Mouse (Mus musculus): ENCODE measurements around the gene Lrsam1. TPM values are rescaled to one million over a fixed set of nuclear protein-coding genes. Genes with fewer than 3 reads are reported as not detected.
A peak's percentile ranks its signal among the peaks of the same experiment; 100 is the strongest.

Gene Lrsam1
- polyA plus RNA-seq, 1 experiment from 2014 or later = 3.5 TPM

DNA sequence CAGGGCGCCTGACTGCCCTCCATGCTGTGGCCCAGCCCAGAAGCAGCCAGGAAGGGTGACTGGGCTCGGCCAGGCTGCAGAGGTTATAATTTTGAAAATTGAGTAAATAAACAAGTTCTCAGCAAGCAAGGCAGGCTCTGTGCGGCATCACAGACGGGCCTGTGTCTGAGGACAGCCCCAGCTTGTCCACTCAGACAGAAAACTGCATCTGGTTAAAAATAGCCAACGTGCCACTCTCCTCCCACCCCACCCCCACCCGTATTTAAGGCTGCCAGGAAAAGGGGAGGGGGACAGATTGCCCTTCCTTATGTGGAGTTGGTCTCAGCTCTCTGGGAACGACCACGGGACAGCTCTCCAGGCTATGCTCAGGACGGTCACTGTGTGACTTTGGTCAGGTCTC is 73.4 kb downstream of the Lrsam1 start:
- Histone ChIP-seq H3K9me3 (replicated peaks) (no peaks in the 10 kb centered on the region), H3K4me2 (no peak overlapping the region), H3K36me3 (no peaks in the 10 kb centered on the region), H3K4me3 (no peak overlapping the region), H3K27me3 (replicated peaks) (no peaks in the 10 kb centered on the region), H3K9ac (no peak overlapping the region), H3K27ac (peak overlapping the region; percentile 63; the same call in 1 of the 2 replicates), H3K4me1 (peaks cover 76% of the 10 kb centered on the region)
- 34% methylated on average over 9 of the region's 9 CpGs for WGBS (ENCODE audit: insufficient replicate concordance)
- ATAC-seq = no peak

GRCm38 (mm10) chr2:32884745-32885144 is 76.7 kb downstream of the Lrsam1 start:
- Histone ChIP-seq H3K9me3 (replicated peaks) (no peaks in the 10 kb centered on the region), H3K4me3 (no peak overlapping the region), H3K27ac (0 out of 2 replicates have a peak overlapping the region, but pooled peaks have one; percentile 15), H3K4me2 (no peak overlapping the region), H3K9ac (no peak overlapping the region), H3K36me3 (no peaks in the 10 kb centered on the region), H3K27me3 (replicated peaks) (no peaks in the 10 kb centered on the region), H3K4me1 (peaks cover 76% of the 10 kb centered on the region)
- 17% methylated on average over 7 of the region's 7 CpGs for WGBS (ENCODE audit: insufficient replicate concordance)
- no peak for ATAC-seq

DNA sequence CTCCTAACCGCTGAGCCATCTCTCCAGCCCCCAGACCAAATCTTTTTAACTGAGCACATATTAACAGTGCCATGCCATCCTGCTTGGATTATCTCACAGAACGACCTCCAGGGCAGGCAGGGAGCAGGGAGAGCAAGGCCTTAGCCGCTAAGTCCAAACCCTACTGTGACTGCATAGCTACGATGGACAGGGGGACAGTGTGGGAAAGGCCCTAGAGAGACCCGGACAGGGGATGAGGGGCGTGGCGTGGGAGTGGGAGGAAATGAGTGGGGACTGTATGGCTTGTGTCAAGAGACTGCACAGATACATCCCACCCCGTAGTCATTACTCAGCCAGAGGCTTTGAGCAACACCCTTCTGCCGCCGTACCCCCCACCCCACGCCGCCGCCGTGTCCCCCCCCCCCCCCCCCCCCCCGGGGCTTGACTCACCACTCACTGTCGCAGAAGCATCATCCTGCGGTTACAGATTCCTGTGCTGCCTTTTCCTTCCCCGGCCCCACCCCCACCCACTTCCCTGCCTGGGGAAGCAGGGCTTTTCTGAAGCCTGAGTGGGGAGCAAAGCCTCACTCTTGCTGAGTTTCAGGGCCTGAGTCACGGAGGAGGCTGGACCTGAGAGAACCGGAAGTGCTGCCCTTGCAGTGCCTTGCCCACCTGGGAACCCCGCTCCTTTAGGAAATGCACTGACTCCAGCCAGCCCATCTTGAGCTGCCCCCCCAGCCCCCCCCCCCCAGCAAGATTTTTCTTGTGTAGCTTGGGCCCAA is 79.0 kb downstream of the Lrsam1 start:
- H3K9ac ChIP-seq = 0 out of 2 replicates have a peak overlapping the region, but pooled peaks have one; percentile 9
- no peak for ATAC-seq
- H3K9me3 ChIP-seq (replicated peaks) = no peaks in the 10 kb centered on the region
- WGBS (ENCODE audit: insufficient replicate concordance) = 17% methylated on average over 15 of the region's 21 CpGs
- H3K4me1 ChIP-seq = peaks cover 73% of the 10 kb centered on the region
- peak overlapping the region; percentile 71 for H3K27ac ChIP-seq
- H3K4me3 ChIP-seq = 0 out of 2 replicates have a peak overlapping the region, but pooled peaks have one; percentile 3
- 0 out of 2 replicates have a peak, but pooled peaks cover 5% of the 10 kb centered on the region for H3K27me3 ChIP-seq (replicated peaks)
- H3K36me3 ChIP-seq = no peaks in the 10 kb centered on the region
- peak overlapping the region; percentile 27 for H3K4me2 ChIP-seq

DNA sequence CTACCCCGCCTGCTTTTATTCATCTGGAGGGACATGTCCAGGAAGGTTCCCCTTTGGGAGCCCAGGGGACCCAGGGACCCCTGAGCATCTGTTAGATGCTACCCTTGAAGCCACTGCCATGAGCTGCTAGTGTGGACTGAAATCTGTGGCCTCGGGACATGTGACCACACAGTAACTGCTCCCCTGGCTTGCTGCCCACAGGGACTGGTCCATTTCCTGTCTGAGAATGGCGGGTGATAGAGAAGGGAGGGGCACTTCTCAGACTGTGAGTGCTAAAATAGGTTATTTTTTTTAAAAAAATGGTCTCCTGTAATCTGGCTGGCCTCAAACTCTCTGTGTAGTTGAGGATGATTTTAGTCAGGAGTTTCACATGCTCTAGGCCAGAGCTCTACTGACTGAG is 79.7 kb downstream of the Lrsam1 start:
- H3K27ac ChIP-seq = peak overlapping the region; percentile 71
- H3K4me1 ChIP-seq = peaks cover 76% of the 10 kb centered on the region
- H3K4me3 ChIP-seq = no peak overlapping the region
- no peak for ATAC-seq
- WGBS (ENCODE audit: insufficient replicate concordance) = 12% methylated on average over 3 of the region's 3 CpGs
- H3K27me3 ChIP-seq (replicated peaks) = peaks cover 12% of the 10 kb centered on the region; the same call in 1 of the 2 replicates
- H3K4me2 ChIP-seq = no peak overlapping the region
- no peak overlapping the region for H3K9ac ChIP-seq
- H3K9me3 ChIP-seq (replicated peaks) = no peaks in the 10 kb centered on the region
- no peaks in the 10 kb centered on the region for H3K36me3 ChIP-seq

- Histone ChIP-seq H3K27me3 (replicated peaks) (peaks cover 19% of the 10 kb centered on the region; the same call in 1 of the 2 replicates), H3K9ac (no peak overlapping the region), H3K9me3 (replicated peaks) (no peaks in the 10 kb centered on the region), H3K4me3 (no peak overlapping the region), H3K27ac (peak overlapping the region; percentile 62), H3K4me2 (no peak overlapping the region), H3K36me3 (no peaks in the 10 kb centered on the region), H3K4me1 (peaks cover 83% of the 10 kb centered on the region)
- no peak for ATAC-seq
- WGBS (ENCODE audit: insufficient replicate concordance) = 60% methylated on average over 6 of the region's 6 CpGs
These were observed 80.4 kb downstream of the Lrsam1 start for GRCm38 (mm10) chr2:32881054-32881453.

DNA sequence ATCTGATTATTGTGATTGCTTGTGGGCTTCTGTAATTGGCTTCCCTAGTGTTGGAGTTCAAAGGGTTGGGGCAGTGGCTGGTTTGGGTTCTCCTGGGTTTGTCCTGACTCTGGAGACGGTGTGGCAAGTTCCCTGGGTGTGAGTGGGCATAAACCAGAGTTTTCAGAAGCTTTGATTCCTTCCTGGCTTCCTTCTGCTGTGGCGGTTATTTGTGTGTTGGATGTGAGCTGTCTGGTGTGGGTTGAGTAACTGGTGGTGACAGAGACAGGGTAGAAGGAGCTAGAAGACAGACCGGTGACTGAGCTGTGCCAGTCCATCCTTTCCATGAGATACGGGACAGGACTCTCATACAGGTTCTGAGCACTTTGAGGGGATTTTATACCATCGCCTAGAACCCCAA is 81.8 kb downstream of the Lrsam1 start:
- H3K9me3 ChIP-seq (replicated peaks) = no peaks in the 10 kb centered on the region
- peaks cover 91% of the 10 kb centered on the region for H3K4me1 ChIP-seq
- 68% methylated on average over 5 of the region's 5 CpGs for WGBS (ENCODE audit: insufficient replicate concordance)
- H3K9ac ChIP-seq = no peak overlapping the region
- no peak overlapping the region for H3K27ac ChIP-seq
- H3K27me3 ChIP-seq (replicated peaks) = peaks cover 27% of the 10 kb centered on the region; the same call in 1 of the 2 replicates
- H3K4me2 ChIP-seq = no peak overlapping the region
- ATAC-seq = no peak
- H3K4me3 ChIP-seq = no peak overlapping the region
- no peaks in the 10 kb centered on the region for H3K36me3 ChIP-seq

GRCm38 (mm10) chr2:32878396-32878795 is 83.0 kb downstream of the Lrsam1 start:
- Histone ChIP-seq H3K27me3 (replicated peaks) (peaks cover 37% of the 10 kb centered on the region), H3K4me3 (no peak overlapping the region), H3K27ac (no peak overlapping the region), H3K9me3 (replicated peaks) (no peaks in the 10 kb centered on the region), H3K36me3 (no peaks in the 10 kb centered on the region), H3K4me1 (peaks cover 81% of the 10 kb centered on the region), H3K9ac (no peak overlapping the region; the same call in 1 of the 2 replicates), H3K4me2 (peak overlapping the region; percentile 97; the same call in 1 of the 2 replicates)
- no peak for ATAC-seq
- WGBS (ENCODE audit: insufficient replicate concordance) = 58% methylated on average over 3 of the region's 3 CpGs

DNA sequence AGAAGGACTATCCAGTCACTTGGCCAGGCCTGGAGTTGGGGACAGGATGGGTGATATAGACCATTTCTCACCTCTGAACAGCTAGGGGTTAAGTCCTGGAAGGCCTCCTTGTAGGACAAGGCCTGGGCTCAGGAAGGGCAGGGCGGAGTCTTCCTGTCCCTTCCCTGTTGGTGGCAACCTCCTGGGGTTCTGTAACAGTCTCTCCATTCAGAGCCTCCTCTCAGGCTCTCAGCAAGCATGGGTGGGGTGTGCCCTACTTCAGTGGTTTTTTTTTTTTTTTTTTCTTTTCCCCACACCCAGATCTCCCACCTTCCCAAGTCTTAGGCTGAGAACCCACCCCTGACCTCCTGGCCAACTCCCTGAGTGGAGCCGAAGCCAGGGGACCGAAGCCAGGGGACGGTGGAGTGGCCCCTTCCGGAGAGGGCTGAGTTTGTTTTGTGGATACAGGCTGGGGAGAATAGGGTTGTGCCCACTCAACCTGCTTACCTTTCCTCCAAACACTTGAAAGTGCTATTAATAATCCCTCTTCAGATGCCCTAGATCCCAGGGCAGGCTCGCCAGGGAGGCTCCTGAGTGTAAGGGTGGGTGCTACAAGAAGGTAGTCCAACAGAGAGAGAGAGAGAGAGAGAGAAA is 83.5 kb downstream of the Lrsam1 start:
- peaks cover 75% of the 10 kb centered on the region for H3K4me1 ChIP-seq
- no peaks in the 10 kb centered on the region for H3K36me3 ChIP-seq
- peaks cover 37% of the 10 kb centered on the region for H3K27me3 ChIP-seq (replicated peaks)
- H3K4me2 ChIP-seq = peak overlapping the region; percentile 97
- WGBS (ENCODE audit: insufficient replicate concordance) = 49% methylated on average over 6 of the region's 6 CpGs
- H3K9ac ChIP-seq = peak overlapping the region; percentile 78; the same call in 1 of the 2 replicates
- H3K9me3 ChIP-seq (replicated peaks) = no peaks in the 10 kb centered on the region
- no peak overlapping the region for H3K27ac ChIP-seq
- 0 out of 2 replicates have a peak overlapping the region, but pooled peaks have one; percentile 67 for H3K4me3 ChIP-seq
- ATAC-seq = no peak

DNA sequence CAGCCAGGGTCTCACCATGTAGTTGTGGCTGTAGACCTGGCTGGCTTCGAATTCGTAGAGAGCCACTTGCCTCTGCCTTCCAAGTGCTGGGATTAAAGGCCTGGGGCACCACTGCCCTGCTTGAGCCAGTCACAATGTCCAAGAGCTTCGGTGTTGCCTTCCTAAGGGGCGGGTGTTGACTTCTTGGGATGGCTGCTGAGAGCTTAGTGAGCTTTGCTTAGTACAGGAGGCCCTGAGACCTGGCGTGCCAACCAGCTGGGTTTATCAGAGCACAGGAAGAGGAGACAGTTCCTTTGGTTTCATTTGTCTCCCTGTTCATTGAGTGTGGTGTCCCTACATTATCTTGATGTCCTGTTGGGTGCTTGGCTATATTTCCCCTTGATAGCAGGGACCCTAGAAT is 84.1 kb downstream of the Lrsam1 start:
- H3K4me3 ChIP-seq = peak overlapping the region; percentile 67
- no peak overlapping the region for H3K27ac ChIP-seq
- WGBS (ENCODE audit: insufficient replicate concordance) = 22% methylated on average over 5 of the region's 5 CpGs

GRCm38 (mm10) chr2:32876490-32877302 is 84.7 kb downstream of the Lrsam1 start:
- Histone ChIP-seq H3K4me3 (peak overlapping the region; percentile 67), H3K4me2 (peak overlapping the region; percentile 97), H3K4me1 (peaks cover 64% of the 10 kb centered on the region), H3K27ac (no peak overlapping the region), H3K27me3 (replicated peaks) (peaks cover 37% of the 10 kb centered on the region), H3K9ac (peak overlapping the region; percentile 78), H3K9me3 (replicated peaks) (no peaks in the 10 kb centered on the region), H3K36me3 (no peaks in the 10 kb centered on the region)
- WGBS (ENCODE audit: insufficient replicate concordance) = 9% methylated on average over 20 of the region's 20 CpGs
- ATAC-seq = peak; percentile 9; the same call in 1 of the 2 replicates

More for the DNA sequence above, 84.1 kb downstream of the Lrsam1 start:
- Histone ChIP-seq H3K36me3 (no peaks in the 10 kb centered on the region), H3K4me1 (peaks cover 70% of the 10 kb centered on the region), H3K4me2 (peak overlapping the region; percentile 97), H3K27me3 (replicated peaks) (peaks cover 37% of the 10 kb centered on the region), H3K9ac (peak overlapping the region; percentile 78; the same call in 1 of the 2 replicates), H3K9me3 (replicated peaks) (no peaks in the 10 kb centered on the region)
- ATAC-seq = no peak

DNA sequence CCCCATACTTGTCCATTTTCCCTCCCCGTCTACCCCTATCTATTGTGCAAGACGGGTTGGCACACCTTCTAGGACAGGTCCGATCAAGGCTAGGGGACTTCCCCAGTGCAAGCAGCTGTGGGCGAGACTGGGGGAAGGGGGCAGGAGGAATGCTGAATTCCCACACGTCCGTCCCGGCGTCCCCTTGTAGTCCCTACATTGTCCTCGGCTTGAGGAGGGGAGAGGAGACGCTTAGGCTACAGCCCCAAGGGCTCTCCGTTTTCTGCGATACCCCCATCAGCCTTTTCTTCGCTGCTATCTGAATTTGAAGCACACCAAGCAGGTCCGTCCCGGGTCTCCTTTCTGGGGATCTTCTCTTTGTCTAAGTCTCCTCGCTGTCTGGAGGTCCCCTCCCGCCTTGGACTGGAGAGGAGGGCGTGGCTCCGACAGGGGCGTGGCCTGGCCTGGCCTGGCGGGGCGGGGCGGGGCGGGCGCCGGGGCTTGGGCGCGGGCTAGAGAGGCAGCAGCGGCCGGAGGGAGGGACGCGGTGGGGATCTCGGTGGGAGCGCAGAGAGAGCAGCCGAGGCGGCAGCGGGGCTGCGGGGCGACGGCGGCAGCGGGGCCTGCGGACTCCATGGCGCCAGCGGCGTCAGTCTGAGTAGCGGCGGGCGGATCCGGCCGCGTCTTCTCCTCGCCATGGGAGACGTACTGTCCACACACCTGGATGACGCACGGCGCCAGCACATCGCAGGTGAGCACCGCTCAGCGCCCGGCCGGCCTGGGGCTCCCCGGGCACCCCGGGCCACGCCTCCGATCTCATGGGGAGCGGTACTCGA is 85.5 kb downstream of the Lrsam1 start, which contains the start of gene Fam129b:
Fam129b (plus strand) TSS at position 440 of the 815 bp plus-strand sequence.
- no peaks in the 10 kb centered on the region for H3K9me3 ChIP-seq (replicated peaks)
- peak within 1 kb of the TSS; percentile 97 for H3K4me2 ChIP-seq
- peaks cover 58% of the 10 kb centered on the region for H3K4me1 ChIP-seq
- under 1% methylated on average over 58 of the region's 68 CpGs for WGBS (ENCODE audit: insufficient replicate concordance)
- peak within 1 kb of the TSS; percentile 67 for H3K4me3 ChIP-seq
- peaks cover 37% of the 10 kb centered on the region for H3K27me3 ChIP-seq (replicated peaks)
- no peaks in the 10 kb centered on the region for H3K36me3 ChIP-seq
- ATAC-seq = peak; percentile 84
- H3K9ac ChIP-seq = peak within 1 kb of the TSS; percentile 78
- peak within 1 kb of the TSS; percentile 3; the same call in 1 of the 2 replicates for H3K27ac ChIP-seq

Data from liver, embryonic 12.5 days (tissue).